Mouse (Mus musculus) testis, adult 2 months (tissue): Measurements from ENCODE around the gene Rad18. TPM values are rescaled to one million over a fixed set of nuclear protein-coding genes. Genes with fewer than 3 reads are reported as not detected.

Source experiments
- H3K27ac ChIP-seq: fragments of 200-500 bp; 2 replicates; pipeline ENCODE4 v1.5.1; 2012; ENCODE audit warnings: low read depth, low read length; ENCODE audit not compliant: control insufficient read depth, insufficient read depth
- H3K27me3 ChIP-seq: fragments of 200-500 bp; 2 replicates; pipeline ENCODE4 v1.6.1; 2012; ENCODE audit warnings: mild to moderate bottlenecking, low read length, moderate library complexity; ENCODE audit not compliant: control insufficient read depth, insufficient read depth
- H3K36me3 ChIP-seq: fragments of 200-500 bp; 2 replicates; pipeline ENCODE4 v1.6.1; 2012; ENCODE audit warnings: mild to moderate bottlenecking, low read length; ENCODE audit not compliant: control insufficient read depth, insufficient read depth
- H3K4me1 ChIP-seq: fragments of 200-500 bp; 2 replicates; pipeline ENCODE4 v1.6.1; 2012; ENCODE audit warnings: low read length; ENCODE audit not compliant: control insufficient read depth, insufficient read depth
- H3K4me3 ChIP-seq: fragments of 200-500 bp; 2 replicates; pipeline ENCODE4 v1.5.1; 2012; ENCODE audit warnings: low read depth, mild to moderate bottlenecking, low read length, moderate library complexity, mixed read lengths; ENCODE audit not compliant: control insufficient read depth
- CTCF ChIP-seq: fragments of 200-500 bp; IDR thresholded peaks from 2 replicates; pipeline ENCODE4 v1.5.1; 2012; ENCODE audit warnings: low read depth, mild to moderate bottlenecking, inconsistent platforms, low read length, moderate library complexity; ENCODE audit not compliant: control insufficient read depth, insufficient read depth, insufficient replicate concordance
- POLR2A ChIP-seq: fragments of 200-500 bp; IDR thresholded peaks from 2 replicates; pipeline ENCODE4 v1.6.1; 2012; ENCODE audit warnings: low read depth, mild to moderate bottlenecking, inconsistent platforms, low read length, moderate library complexity; ENCODE audit not compliant: control insufficient read depth
- polyA plus RNA-seq: library from polyadenylated mRNA; depleted of rRNA; stranded (reverse); fragments of >200 nt; gene quantifications from 2 replicates; pipeline ENCODE4 v1.2.3, GENCODE M21; 2012

Gene Rad18
- polyA plus RNA-seq, 1 experiment: 24.1 TPM

- H3K27me3 ChIP-seq: no peaks in the 10 kb centered on the region
- TF ChIP-seq CTCF (no peak), POLR2A (no peak)
- H3K4me1 ChIP-seq: no peaks in the 10 kb centered on the region; the same call in 1 of the 2 replicates
- no peak overlapping the region for H3K4me3 ChIP-seq
- H3K36me3 ChIP-seq: no peaks in the 10 kb centered on the region
- H3K27ac ChIP-seq: no peak overlapping the region
Observed at GRCm38 (mm10) chr6:112733942-112734341, 37.5 kb upstream of the Rad18 start.

- no peaks in the 10 kb centered on the region for H3K27me3 ChIP-seq
- TF ChIP-seq POLR2A: no peak
- peak; percentile 33; the same call in 1 of the 2 replicates for TF ChIP-seq CTCF
- H3K4me3 ChIP-seq: no peak overlapping the region
- no peak overlapping the region for H3K27ac ChIP-seq
- no peaks in the 10 kb centered on the region for H3K36me3 ChIP-seq
- peaks cover 8% of the 10 kb centered on the region for H3K4me1 ChIP-seq
Observed at GRCm38 (mm10) chr6:112732434-112732833, 35.9 kb upstream of the Rad18 start.

- H3K36me3 ChIP-seq: no peaks in the 10 kb centered on the region
- H3K27me3 ChIP-seq: no peaks in the 10 kb centered on the region
- TF ChIP-seq POLR2A: no peak
- peaks cover 11% of the 10 kb centered on the region for H3K4me1 ChIP-seq
- no peak overlapping the region for H3K27ac ChIP-seq
- H3K4me3 ChIP-seq: no peak overlapping the region
Observed at GRCm38 (mm10) chr6:112731386-112731785, 34.9 kb upstream of the Rad18 start.

- H3K27me3 ChIP-seq: no peaks in the 10 kb centered on the region
- no peak for TF ChIP-seq POLR2A
- TF ChIP-seq CTCF: no peak
- H3K27ac ChIP-seq: no peak overlapping the region
- H3K36me3 ChIP-seq: no peaks in the 10 kb centered on the region
- peaks cover 11% of the 10 kb centered on the region for H3K4me1 ChIP-seq
- H3K4me3 ChIP-seq: no peak overlapping the region
Observed at GRCm38 (mm10) chr6:112728760-112729422, 32.4 kb upstream of the Rad18 start.

- H3K36me3 ChIP-seq: no peaks in the 10 kb centered on the region
- TF ChIP-seq POLR2A (no peak), CTCF (no peak)
- no peak overlapping the region for H3K4me3 ChIP-seq
- H3K4me1 ChIP-seq: peaks cover 11% of the 10 kb centered on the region
- H3K27me3 ChIP-seq: no peaks in the 10 kb centered on the region
- H3K27ac ChIP-seq: no peak overlapping the region
Observed at GRCm38 (mm10) chr6:112725468-112725867, 29.0 kb upstream of the Rad18 start.

- Histone ChIP-seq H3K4me1 (no peaks in the 10 kb centered on the region), H3K4me3 (no peak overlapping the region)
- TF ChIP-seq CTCF (no peak), POLR2A (no peak)
Observed at GRCm38 (mm10) chr6:112720409-112721080, 24.1 kb upstream of the Rad18 start.

GRCm38 (mm10) chr6:112719983-112720382 lies 23.5 kb upstream of the Rad18 start:
- Histone ChIP-seq H3K36me3 (no peaks in the 10 kb centered on the region), H3K27ac (no peak overlapping the region), H3K4me1 (no peaks in the 10 kb centered on the region)

More at GRCm38 (mm10) chr6:112720409-112721080, 24.1 kb upstream of the Rad18 start:
- no peak overlapping the region for H3K27ac ChIP-seq
- no peaks in the 10 kb centered on the region for H3K36me3 ChIP-seq
- no peaks in the 10 kb centered on the region for H3K27me3 ChIP-seq

More at GRCm38 (mm10) chr6:112719983-112720382, 23.5 kb upstream of the Rad18 start:
- Histone ChIP-seq H3K4me3 (no peak overlapping the region), H3K27me3 (no peaks in the 10 kb centered on the region)
- TF ChIP-seq CTCF (no peak), POLR2A (no peak)
